Mouse (Mus musculus): Measurements from ENCODE around the gene Jag2. TPM values are rescaled to one million over a fixed set of nuclear protein-coding genes. Genes with fewer than 3 reads are reported as not detected.
A peak's percentile ranks its signal among the peaks of the same experiment; 100 is the strongest.

The Jag2 gene
- polyA plus RNA-seq, 1 experiment from 2014 or later = 17.2 TPM

- Histone ChIP-seq H3K4me1 (ENCODE audit: control insufficient read depth, insufficient read depth, low read length) (peaks cover 13% of the 10 kb centered on the region; the same call in 1 of the 2 replicates), H3K27ac (ENCODE audit: low read depth, low read length) (no peak overlapping the region), H3K27me3 (ENCODE audit: control insufficient read depth, insufficient read depth, low read length) (no peaks in the 10 kb centered on the region), H3K9ac (replicated peaks; ENCODE audit: low read depth, low read length) (no peak overlapping the region), H3K9me3 (ENCODE audit: control insufficient read depth, low read length) (no peaks in the 10 kb centered on the region), H3K4me3 (ENCODE audit: low read depth, low read length) (no peak overlapping the region), H3K4me2 (ENCODE audit: low read depth, low read length) (no peak overlapping the region), H3K36me3 (ENCODE audit: control insufficient read depth, insufficient read depth, low read length) (no peaks in the 10 kb centered on the region)
- ATAC-seq (ENCODE audit: low read depth) = no peak
- WGBS = 25% methylated on average over 4 of the region's 4 CpGs
Measured at GRCm38 (mm10) chr12:112947307-112947706, 17.7 kb upstream of the Jag2 start.

GRCm38 (mm10) chr12:112943669-112944068, 14.1 kb upstream of the Jag2 start:
- H3K9me3 ChIP-seq (ENCODE audit: control insufficient read depth, low read length) = no peaks in the 10 kb centered on the region
- H3K27me3 ChIP-seq (ENCODE audit: control insufficient read depth, insufficient read depth, low read length) = no peaks in the 10 kb centered on the region
- H3K27ac ChIP-seq (ENCODE audit: low read depth, low read length) = no peak overlapping the region
- 98% methylated on average over 2 of the region's 2 CpGs for WGBS
- H3K4me2 ChIP-seq (ENCODE audit: low read depth, low read length) = no peak overlapping the region
- no peak overlapping the region for H3K4me3 ChIP-seq (ENCODE audit: low read depth, low read length)
- no peak overlapping the region for H3K9ac ChIP-seq (replicated peaks; ENCODE audit: low read depth, low read length)
- ATAC-seq (ENCODE audit: low read depth) = no peak
- H3K4me1 ChIP-seq (ENCODE audit: control insufficient read depth, insufficient read depth, low read length) = peaks cover 12% of the 10 kb centered on the region; the same call in 1 of the 2 replicates
- no peaks in the 10 kb centered on the region for H3K36me3 ChIP-seq (ENCODE audit: control insufficient read depth, insufficient read depth, low read length)

GRCm38 (mm10) chr12:112941776-112942713, 12.5 kb upstream of the Jag2 start, which contains the start of gene Nudt14:
Gene Nudt14 (minus strand): TSS chr12:112942124.
- peak within 1 kb of the TSS; percentile 45; the same call in 1 of the 2 replicates for H3K27ac ChIP-seq (ENCODE audit: low read depth, low read length)
- H3K9ac ChIP-seq (replicated peaks; ENCODE audit: low read depth, low read length) = peak within 1 kb of the TSS; percentile 66
- ATAC-seq (ENCODE audit: low read depth) = peak; percentile 75
- WGBS = 3% methylated on average over 42 of the region's 58 CpGs
- peaks cover 15% of the 10 kb centered on the region; the same call in 1 of the 2 replicates for H3K4me1 ChIP-seq (ENCODE audit: control insufficient read depth, insufficient read depth, low read length)
- H3K9me3 ChIP-seq (ENCODE audit: control insufficient read depth, low read length) = no peaks in the 10 kb centered on the region
- H3K4me3 ChIP-seq (ENCODE audit: low read depth, low read length) = peak within 1 kb of the TSS; percentile 65
- H3K27me3 ChIP-seq (ENCODE audit: control insufficient read depth, insufficient read depth, low read length) = no peaks in the 10 kb centered on the region
- peak within 1 kb of the TSS; percentile 56 for H3K4me2 ChIP-seq (ENCODE audit: low read depth, low read length)
- H3K36me3 ChIP-seq (ENCODE audit: control insufficient read depth, insufficient read depth, low read length) = no peaks in the 10 kb centered on the region

DNA sequence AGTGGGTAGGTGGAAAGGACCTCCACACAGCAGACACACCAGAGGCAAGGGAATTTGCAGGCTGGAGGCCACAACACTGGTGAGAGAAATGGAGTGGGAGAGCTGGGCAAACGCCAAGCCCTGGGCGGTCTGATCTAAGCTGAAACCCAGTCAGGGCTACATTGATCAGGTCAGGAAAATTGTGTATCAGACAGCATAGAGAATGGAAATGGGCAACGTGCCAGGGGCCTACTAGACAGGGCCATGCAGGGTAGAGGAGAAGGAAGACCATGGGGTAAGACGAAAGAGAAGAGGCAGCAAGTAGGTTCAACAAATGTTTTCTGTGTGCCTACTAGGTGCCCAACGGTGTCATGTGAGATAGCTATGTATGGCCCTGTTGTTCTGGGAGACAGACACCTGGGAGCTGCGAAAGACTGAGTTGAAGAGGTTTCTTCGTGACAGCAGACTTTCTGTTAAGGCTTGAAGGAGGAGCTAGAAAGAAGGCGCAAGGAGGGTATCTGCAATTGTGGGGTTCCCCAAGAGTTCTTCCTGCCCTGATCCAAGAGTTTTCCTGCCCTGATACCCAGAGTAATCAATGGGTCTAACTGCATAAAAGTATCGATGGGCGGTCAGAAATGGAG, 11.7 kb upstream of the Jag2 start:
- Histone ChIP-seq H3K4me1 (ENCODE audit: control insufficient read depth, insufficient read depth, low read length) (peaks cover 15% of the 10 kb centered on the region; the same call in 1 of the 2 replicates), H3K9ac (replicated peaks; ENCODE audit: low read depth, low read length) (peak overlapping the region; percentile 66; the same call in 1 of the 2 replicates), H3K9me3 (ENCODE audit: control insufficient read depth, low read length) (no peaks in the 10 kb centered on the region), H3K4me2 (ENCODE audit: low read depth, low read length) (peak overlapping the region; percentile 56), H3K36me3 (ENCODE audit: control insufficient read depth, insufficient read depth, low read length) (no peaks in the 10 kb centered on the region), H3K27me3 (ENCODE audit: control insufficient read depth, insufficient read depth, low read length) (no peaks in the 10 kb centered on the region), H3K4me3 (ENCODE audit: low read depth, low read length) (peak overlapping the region; percentile 65), H3K27ac (ENCODE audit: low read depth, low read length) (no peak overlapping the region)
- 44% methylated on average over 10 of the region's 10 CpGs for WGBS
- peak; percentile 7; the same call in 1 of the 2 replicates for ATAC-seq (ENCODE audit: low read depth)

GRCm38 (mm10) chr12:112940710-112941109, 11.1 kb upstream of the Jag2 start:
- Histone ChIP-seq H3K9ac (replicated peaks; ENCODE audit: low read depth, low read length) (no peak overlapping the region), H3K36me3 (ENCODE audit: control insufficient read depth, insufficient read depth, low read length) (no peaks in the 10 kb centered on the region), H3K4me1 (ENCODE audit: control insufficient read depth, insufficient read depth, low read length) (peaks cover 15% of the 10 kb centered on the region; the same call in 1 of the 2 replicates), H3K27me3 (ENCODE audit: control insufficient read depth, insufficient read depth, low read length) (no peaks in the 10 kb centered on the region), H3K9me3 (ENCODE audit: control insufficient read depth, low read length) (no peaks in the 10 kb centered on the region), H3K4me2 (ENCODE audit: low read depth, low read length) (0 out of 2 replicates have a peak overlapping the region, but pooled peaks have one; percentile 56), H3K27ac (ENCODE audit: low read depth, low read length) (no peak overlapping the region), H3K4me3 (ENCODE audit: low read depth, low read length) (no peak overlapping the region)
- 77% methylated on average over 9 of the region's 9 CpGs for WGBS
- no peak for ATAC-seq (ENCODE audit: low read depth)

- H3K9me3 ChIP-seq (ENCODE audit: control insufficient read depth, low read length) = no peaks in the 10 kb centered on the region
- H3K36me3 ChIP-seq (ENCODE audit: control insufficient read depth, insufficient read depth, low read length) = no peaks in the 10 kb centered on the region
- no peak overlapping the region for H3K9ac ChIP-seq (replicated peaks; ENCODE audit: low read depth, low read length)
- no peak overlapping the region for H3K4me3 ChIP-seq (ENCODE audit: low read depth, low read length)
- peaks cover 15% of the 10 kb centered on the region; the same call in 1 of the 2 replicates for H3K4me1 ChIP-seq (ENCODE audit: control insufficient read depth, insufficient read depth, low read length)
- H3K4me2 ChIP-seq (ENCODE audit: low read depth, low read length) = no peak overlapping the region
- H3K27me3 ChIP-seq (ENCODE audit: control insufficient read depth, insufficient read depth, low read length) = no peaks in the 10 kb centered on the region
- WGBS = 92% methylated on average over 4 of the region's 4 CpGs
- ATAC-seq (ENCODE audit: low read depth) = no peak
- no peak overlapping the region for H3K27ac ChIP-seq (ENCODE audit: low read depth, low read length)
Measured at GRCm38 (mm10) chr12:112940238-112940637, 10.7 kb upstream of the Jag2 start.

DNA sequence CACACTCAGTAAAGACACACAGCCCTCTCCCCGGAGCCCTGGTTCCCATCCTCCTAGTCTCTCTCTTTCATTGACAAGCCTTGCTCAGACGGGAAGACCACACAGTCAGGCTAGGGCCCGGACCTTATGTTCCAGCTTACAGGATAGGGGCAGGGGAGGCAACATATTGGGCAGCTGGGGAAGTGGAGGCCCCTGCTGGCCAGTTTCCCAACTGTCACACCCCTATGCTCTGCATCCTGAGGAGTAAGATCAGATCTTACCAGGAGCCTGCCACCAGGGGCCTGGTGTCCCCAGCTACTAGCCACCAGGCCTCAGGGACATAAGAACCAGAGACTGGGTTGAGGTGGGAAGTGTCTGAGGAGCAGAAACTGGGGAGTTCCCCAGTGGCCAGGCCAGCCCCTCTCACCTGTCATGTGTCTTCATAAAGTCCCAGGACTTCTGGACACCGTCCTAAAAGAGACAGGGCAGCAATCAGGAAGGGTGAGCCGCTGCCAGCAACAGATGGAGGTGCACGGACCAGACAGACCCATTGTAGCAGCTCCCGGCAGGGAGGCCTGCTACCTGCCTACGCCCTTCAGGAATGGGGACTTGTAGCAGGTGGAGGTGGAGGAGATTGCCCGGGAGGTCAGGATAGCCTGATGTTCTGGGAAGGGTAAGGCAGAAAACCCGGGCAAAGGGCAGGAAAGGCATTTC, 9.4 kb upstream of the Jag2 start:
- 64% methylated on average over 10 of the region's 10 CpGs for WGBS
- H3K4me1 ChIP-seq (ENCODE audit: control insufficient read depth, insufficient read depth, low read length) = peaks cover 15% of the 10 kb centered on the region; the same call in 1 of the 2 replicates
- no peak overlapping the region for H3K9ac ChIP-seq (replicated peaks; ENCODE audit: low read depth, low read length)
- H3K4me2 ChIP-seq (ENCODE audit: low read depth, low read length) = no peak overlapping the region
- H3K36me3 ChIP-seq (ENCODE audit: control insufficient read depth, insufficient read depth, low read length) = no peaks in the 10 kb centered on the region
- no peaks in the 10 kb centered on the region for H3K9me3 ChIP-seq (ENCODE audit: control insufficient read depth, low read length)
- no peak for ATAC-seq (ENCODE audit: low read depth)
- no peaks in the 10 kb centered on the region for H3K27me3 ChIP-seq (ENCODE audit: control insufficient read depth, insufficient read depth, low read length)
- no peak overlapping the region for H3K27ac ChIP-seq (ENCODE audit: low read depth, low read length)
- H3K4me3 ChIP-seq (ENCODE audit: low read depth, low read length) = no peak overlapping the region

GRCm38 (mm10) chr12:112938366-112938765, 8.8 kb upstream of the Jag2 start:
- peaks cover 15% of the 10 kb centered on the region; the same call in 1 of the 2 replicates for H3K4me1 ChIP-seq (ENCODE audit: control insufficient read depth, insufficient read depth, low read length)
- no peaks in the 10 kb centered on the region for H3K9me3 ChIP-seq (ENCODE audit: control insufficient read depth, low read length)
- H3K4me2 ChIP-seq (ENCODE audit: low read depth, low read length) = no peak overlapping the region
- no peak for ATAC-seq (ENCODE audit: low read depth)
- H3K27me3 ChIP-seq (ENCODE audit: control insufficient read depth, insufficient read depth, low read length) = no peaks in the 10 kb centered on the region
- no peak overlapping the region for H3K4me3 ChIP-seq (ENCODE audit: low read depth, low read length)
- H3K27ac ChIP-seq (ENCODE audit: low read depth, low read length) = no peak overlapping the region
- 88% methylated on average over 10 of the region's 10 CpGs for WGBS
- H3K9ac ChIP-seq (replicated peaks; ENCODE audit: low read depth, low read length) = no peak overlapping the region
- H3K36me3 ChIP-seq (ENCODE audit: control insufficient read depth, insufficient read depth, low read length) = no peaks in the 10 kb centered on the region
